Mouse (Mus musculus) gonadal fat pad, adult 2 months (tissue): ENCODE data around the gene Mtrf1l. TPM values are rescaled to one million over a fixed set of nuclear protein-coding genes. Genes with fewer than 3 reads are reported as not detected.

ENCODE experiments used
- DNase-seq: peaks from one replicate; pipeline ENCODE4 v3.0.0-alpha.2; 2012; ENCODE audit warnings: low read depth
- polyA plus RNA-seq: library from polyadenylated mRNA; depleted of rRNA; stranded (reverse); fragments of >200 nt; gene quantifications from 2 replicates; pipeline ENCODE4 v1.2.3, GENCODE M21; 2012; rRNA removed

The Mtrf1l gene
- polyA plus RNA-seq = 2.2 TPM in 2 replicates

DNA sequence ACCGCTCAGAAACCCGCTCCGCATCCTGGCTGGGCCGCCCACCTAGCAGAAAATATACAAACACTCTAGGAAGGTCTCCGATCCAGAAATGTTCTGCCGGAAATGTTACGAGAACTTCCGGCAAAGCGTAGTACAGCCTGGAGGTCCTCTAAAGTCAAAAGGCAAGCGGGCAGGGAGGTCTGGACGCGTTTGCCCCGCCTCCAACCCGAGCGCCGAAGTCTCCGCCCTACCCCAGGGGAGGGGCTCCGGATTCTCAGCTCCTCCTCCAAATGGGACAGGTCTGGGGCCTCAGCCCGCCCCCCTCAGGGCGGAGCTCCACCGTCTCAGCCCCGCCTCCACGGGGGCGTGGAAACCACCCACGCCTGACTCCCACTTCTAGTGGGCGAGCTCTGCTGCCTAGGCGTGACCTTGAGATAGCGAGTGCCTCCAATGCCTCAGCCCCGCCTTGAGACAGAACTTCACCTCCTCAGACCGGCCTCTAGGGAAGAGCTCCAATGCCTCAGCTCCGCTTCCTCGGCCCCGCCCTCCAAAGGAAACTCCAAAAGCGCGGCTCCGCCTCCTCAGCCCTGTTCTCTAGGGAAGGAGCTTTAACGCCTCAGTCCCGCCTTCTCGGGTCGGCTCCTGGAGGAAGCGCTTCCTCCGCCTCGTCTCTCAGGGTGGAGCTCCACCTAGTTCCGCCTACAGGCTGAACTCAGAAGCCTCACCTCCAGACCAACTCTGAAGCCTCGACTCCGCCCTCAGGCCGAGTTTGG is at the start of gene Mtrf1l:
Gene Mtrf1l (minus strand): TSS at position 171 of the 752 bp plus-strand sequence.
- peak; percentile 91 for DNase-seq

DNA sequence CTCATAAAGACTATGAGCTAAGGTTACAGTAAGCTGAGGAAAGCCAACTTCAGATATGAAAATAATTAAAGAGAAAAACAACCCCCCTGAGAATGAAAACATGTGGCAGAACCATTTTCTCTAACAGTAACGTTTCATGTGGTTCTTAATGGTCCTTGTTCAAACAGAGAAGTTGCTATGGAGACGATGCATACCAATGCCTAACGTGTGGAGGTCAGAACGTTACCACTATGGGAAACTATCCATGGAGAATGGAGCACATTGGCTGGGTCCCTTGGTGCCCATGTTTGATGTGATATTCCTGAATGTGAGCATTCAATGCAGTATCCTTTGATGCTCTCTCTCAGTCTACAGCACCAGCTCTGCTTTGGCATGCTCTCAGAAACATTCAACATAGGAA is 47.4 kb upstream of the Mtrf1l start:
- no peak for DNase-seq

DNA sequence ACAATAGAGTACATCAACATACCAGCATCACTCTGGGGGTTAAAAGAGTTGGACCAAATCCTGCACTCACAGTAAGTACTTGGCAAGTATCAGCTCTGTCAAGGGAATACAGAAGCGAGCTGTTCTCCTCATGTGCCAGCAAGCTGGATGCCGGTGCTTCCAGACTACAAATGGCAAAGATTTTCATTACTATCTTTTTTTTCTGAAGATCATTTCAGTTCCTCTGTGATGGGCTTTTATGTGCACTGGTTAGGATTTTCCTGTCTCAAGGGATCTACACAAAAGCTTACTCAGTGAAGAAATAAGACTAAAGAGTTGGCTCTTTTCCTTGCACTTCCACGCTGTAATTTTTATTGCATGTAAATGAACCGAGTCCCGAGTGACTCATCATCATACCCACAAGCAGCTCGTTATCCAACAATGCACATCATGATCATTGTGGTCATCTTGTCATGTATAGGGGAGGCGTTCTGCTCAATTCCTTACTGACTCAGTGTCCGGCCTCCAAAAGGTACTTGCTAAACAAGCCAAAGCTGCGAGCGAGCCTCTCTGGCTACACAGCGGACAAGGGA is 44.4 kb upstream of the Mtrf1l start:
- DNase-seq = no peak

DNA sequence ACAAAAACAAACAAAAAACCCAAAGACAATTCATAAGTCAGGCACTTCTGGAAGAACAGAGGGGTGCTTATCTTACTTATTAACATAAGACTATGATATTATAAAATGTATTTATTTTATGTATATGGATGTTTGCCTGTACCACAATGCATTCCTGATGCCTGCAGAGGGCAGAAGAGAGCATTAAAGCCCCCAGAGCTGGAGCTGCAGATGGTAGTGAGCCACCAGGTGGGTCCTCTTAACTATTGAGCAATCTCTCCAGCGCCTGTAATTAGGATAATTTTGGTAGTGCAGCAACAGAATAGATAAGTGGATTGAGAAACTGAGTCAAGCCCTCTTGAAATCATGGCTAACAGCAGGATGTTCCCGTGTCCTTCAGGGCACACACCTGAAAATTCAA is 42.3 kb upstream of the Mtrf1l start:
- no peak for DNase-seq

DNA sequence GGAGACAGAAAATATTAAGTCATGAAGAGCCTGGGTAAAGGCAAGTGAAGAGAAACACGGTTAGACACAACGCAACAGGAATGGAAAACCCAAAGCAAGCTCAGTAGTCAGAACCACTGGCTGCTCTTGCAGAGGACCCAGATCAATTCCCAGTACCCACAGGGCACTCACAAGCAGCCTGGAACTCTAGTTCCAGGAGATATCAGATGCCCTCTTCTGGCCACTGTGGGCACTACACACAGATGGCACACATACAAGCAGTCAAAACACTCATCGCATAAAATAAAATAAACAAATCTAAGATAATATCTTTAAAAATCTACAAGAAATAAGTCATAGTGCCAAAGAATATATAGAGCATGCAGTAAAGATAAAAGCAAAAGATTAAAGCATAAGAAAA is 39.0 kb upstream of the Mtrf1l start:
- DNase-seq = no peak

DNA sequence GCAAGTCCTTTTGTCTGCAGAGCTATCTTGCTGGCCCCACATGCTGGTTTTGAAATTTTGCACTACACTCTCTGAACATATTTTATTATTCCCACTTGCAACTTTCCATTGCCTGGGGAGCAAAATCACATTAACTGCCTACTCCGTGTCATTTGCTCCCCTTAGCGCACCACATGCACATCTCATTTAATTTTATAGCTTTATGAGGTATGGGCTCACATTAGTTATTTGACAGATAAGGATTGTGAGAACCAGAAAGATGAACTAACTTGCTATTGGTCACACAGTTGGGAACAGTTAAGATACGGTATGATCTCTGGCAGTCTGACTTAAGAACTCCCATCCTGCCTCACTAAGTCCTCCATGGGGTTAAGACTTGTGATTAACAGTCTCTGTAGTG is 37.1 kb upstream of the Mtrf1l start:
- no peak for DNase-seq

DNA sequence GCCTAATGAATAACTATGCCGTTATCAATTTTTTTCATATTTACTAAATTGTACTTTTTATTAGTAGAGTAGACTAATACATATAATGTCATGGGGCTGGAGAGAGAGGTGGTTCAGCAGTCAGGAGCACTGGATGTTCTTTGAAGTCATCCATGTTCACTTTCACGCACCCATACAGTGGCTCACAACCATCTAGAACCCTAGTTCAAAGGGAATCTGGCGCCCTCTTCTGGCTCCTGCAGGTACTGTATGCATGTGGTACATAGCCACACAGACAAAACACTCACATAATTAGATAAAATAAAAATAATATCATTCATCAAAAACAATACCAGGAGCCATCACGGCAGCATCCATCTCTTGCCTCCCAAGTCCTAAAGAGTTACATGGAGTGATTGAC is 36.0 kb upstream of the Mtrf1l start:
- no peak for DNase-seq

DNA sequence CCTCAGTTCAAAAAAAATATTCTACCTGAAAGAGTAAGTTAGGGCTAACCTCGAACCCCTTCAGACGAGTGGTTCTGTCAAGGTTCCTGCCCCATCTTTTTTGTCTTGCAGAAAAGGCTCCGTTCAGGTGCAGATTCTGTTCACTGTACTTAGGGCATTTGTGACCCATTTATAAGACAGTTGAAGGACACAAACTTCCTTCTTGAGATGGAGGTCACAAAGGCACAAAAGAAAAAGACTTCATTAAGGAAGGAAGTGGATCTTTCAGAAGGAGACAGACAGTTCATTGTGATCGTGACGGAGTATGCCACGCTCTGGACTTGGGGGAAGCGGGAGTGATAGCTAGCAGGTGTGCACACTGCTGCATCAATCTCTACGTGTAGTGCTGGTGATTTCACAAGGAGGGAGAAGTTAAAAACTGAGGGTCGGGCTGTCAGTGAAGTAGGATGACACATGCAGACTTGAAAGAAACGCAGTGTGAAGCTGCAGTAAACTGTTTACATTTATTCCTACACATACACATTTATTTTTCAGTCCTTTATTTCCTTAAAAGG is 34.4 kb upstream of the Mtrf1l start:
- DNase-seq = no peak

DNA sequence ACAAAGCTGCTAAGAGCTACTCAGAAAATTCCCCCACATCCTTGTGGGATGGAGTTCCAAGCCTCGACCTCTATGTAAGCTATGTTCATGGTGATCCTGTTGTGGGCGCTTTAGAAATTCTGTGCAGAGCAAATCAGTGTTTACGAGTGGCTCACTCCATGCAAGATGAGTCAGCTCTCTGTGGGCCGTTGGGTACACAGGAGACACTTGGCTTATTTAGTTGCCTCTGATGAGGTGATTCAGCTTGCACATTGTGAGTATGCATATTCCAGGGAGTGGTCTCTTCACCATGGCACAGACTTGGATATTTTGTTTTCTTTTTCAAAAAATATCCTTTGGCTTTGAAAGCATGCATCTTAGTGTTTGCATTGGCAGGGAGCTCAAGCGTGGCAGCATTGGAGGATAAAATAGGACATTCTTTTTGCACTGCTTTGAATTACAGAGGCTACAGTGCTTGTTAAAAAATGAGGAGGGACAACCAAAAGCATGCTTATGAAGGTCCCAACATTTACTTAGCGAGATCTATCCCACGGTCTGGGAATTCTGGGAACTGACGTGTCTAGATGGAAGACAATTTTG is 29.7 kb upstream of the Mtrf1l start:
- DNase-seq = no peak

DNA sequence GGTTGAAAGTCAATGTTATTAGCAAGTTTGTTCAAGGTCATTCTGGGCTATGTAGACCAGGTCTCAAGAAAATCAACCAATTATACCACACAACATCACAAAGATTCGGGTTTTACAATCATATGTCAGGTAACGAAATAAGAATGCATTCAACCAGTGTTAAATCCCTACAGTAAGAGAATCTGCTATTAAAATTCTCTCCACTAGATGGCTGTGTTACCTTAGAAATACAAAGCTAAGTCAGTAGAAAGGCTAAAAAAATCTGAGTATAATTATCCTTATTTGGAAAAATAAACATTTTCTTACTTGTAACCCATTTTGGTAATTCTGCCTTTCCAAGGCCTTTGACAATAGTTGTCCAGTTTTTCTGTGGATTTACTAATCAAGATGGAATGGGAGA is 23.2 kb upstream of the Mtrf1l start:
- no peak for DNase-seq

DNA sequence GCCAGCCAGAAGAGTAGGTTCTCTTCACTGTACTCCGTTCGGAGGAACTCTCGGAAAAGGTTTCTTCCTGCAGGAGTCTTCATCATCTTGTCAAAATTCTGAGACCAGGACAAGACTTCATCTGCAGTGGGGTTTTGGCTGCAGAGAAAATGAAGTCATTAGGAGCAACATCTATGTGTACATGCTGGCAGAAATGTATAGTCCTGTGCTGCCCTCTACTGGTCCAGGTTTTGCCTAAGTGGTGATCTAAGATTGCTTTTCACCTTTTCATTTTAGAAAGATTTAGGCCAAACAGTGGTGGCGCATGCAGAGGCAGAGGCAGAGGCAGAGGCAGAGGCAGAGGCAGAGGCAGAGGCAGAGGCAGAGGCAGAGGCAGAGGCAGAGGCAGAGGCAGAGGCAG is 17.7 kb upstream of the Mtrf1l start:
- DNase-seq = no peak

DNA sequence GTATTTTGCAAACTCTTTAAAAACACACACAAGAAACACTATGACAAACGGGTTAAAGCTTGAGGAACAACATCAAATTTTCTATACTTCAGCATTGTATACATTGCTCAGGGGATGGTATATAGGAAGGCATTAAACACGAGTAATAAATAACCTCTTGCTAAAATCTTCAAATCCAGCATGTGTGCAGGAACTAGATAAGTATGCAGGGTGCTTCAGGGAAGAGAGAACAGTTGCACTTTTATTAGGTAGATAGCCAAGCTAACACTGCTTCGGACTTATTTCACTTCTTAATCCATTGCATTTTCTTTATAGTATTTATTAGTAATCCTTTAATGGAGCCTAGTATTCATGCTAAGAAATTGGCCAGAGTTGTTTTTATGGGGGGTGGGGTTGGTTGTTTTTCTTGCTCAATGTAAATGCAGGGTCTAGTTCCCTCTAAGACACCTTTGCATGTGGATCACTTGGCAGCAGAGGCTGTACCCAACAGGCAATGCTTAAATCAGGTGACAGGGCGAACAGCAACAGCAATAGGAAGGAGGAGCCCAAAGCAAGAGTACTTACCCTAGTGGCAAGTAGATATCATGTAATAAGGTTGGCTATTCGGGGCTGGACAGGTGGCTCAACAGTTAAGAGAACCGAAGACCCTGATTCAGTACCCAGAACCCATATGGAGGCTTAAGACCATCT is 2.8 kb upstream of the Mtrf1l start:
- DNase-seq = no peak

DNA sequence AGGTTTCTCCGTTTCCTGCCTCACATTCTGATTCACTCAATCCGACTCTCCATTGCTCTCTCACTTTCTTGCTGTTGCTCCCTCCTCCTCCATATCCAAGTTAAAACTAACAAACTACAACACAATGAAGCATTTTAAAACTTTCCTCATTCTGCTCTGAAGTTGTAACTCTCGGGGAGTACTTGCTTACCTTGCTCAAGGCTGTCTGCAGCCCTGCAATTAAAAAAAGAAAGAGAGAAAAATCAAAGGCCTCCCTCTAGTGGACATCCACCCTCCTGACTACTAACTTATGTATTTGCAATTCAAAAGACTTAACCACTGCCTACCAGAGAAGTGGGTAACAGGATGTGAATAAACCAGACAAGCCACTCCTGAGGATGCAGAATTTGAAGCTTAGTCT is 1.1 kb upstream of the Mtrf1l start:
- no peak for DNase-seq

DNA sequence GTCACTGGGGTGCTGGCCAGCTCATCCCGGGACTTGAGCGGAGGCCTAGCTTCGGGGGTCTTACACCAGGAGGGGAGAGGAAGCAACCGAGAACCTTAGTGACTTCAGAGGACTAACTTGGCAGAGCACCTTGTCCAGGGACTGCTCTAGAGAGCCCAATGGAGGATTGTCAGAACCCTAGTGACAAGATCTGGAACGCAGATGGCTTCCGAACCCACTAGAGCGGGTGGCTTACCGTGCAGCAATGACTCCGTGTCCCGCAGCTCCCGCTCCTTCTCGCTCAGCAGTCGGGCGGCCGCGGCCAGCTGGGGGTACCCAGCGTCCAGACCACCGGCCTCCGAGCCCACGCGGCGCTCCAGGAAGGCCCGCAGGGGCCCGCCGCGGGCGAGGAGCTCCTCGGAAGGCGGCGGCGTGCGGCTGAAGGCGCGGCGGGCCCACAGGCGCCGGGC is 395 bp downstream of the Mtrf1l start:
- no peak for DNase-seq

DNA sequence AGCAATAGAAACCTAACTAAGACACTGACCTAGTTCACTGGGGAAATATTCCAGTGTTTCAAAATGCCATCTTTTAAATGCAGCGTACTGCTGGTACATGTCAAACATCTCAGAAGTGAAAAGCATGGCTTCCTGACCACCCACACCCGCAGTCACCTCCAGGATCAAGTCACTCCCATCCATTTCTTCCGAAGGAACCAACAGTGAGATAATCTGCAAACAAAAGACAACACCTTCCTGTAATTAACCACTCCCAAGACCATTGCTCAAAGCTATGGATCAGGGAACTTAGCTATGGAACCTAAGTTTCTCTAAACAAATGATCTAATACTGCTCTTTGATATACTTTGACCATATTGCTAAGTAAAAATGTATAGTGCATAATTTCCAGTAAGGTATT is 4.9 kb downstream of the Mtrf1l start:
- DNase-seq = no peak

DNA sequence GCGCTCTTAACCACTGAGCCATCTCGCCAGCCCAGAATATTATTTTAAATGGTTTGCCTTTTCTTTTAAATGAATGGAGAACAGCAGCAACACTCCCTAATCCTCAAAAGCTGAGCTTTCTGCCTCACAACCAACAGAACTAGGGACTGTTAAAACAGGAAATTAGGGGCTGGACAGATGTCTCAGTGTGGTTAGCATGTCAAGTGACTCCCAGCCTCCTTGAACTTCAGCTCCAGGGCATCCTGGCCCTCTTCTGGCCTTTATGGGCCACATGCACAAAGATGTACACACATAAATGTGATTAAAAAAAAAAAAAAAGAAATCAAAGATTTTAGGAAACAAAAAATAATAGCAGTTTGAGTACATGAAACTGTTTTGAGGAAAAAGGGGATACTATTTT is 7.7 kb downstream of the Mtrf1l start:
- DNase-seq = no peak

DNA sequence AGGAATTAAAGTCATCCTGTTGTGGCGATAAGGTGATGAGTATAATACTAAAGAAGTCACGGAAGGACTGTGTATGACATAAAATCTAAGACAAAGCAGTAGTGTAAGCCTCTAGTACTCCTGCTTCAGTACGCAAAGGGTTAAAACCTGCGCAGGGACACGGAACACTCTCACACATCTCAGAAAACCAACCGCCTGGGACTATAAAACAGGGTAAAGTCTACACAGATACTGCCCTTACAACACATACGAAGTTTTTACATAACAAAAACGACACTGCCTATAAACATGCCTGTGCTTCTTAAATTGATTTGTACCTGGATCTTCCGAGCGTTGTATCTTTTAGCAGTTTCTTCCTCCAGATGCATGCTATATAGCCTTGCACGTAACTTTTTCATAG is 10.0 kb downstream of the Mtrf1l start:
- DNase-seq = no peak

DNA sequence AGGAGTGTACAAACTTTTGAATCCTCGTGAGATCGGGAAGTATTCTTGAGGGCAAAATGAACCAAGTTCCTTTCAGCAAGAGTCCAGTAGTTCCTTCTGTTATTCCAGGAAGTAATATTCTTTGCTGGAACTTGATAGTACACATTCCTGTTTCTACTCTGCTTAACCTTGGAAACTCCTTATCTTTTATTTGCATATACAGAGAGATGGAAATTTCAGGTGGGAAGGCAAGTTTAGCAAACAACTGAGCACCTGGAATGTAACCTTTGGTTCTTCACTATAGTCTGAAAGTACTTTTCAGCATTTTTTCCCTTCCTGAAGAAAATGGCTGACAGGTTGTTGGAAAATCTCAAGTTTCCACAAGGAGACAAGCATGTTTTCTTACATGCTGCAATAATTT is 16.0 kb downstream of the Mtrf1l start:
- no peak for DNase-seq

DNA sequence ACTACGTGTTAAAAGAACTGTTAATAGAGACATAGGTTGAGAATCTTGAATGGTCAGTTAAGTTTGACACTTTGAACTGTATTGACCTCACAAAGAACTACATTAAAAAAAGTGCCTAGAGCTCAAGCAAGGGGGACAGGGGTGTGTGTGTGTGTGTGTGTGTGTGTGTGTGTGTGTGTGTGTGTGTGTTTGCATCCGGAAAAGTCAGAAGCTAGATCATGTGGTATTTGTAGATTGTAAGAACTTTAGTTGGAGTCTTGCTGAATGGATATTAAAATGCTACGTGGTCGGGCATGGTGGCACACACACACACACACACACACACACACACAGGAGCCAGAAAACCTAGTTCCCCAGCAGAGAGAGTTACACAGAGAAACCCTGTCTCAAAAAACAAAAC is 16.7 kb downstream of the Mtrf1l start:
- no peak for DNase-seq

DNA sequence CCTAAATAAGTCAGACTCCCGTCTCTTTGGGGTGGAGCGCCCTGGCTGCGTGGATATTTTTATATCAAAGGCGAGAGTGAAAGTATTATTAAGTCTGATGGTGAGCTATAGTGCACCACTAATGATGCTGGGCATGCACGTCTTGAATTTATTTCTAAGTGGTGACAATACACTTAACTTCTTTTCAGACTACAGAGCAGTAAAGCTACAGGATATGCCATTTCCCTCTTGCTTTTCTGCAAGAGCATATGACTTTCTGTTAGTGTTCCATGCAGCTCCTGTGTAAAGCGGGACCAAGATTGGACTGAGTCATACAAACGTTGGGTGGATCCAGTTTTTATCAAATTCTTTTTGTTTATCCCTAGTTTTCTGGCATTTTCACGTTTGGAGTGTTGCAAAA is 17.3 kb downstream of the Mtrf1l start:
- no peak for DNase-seq

DNA sequence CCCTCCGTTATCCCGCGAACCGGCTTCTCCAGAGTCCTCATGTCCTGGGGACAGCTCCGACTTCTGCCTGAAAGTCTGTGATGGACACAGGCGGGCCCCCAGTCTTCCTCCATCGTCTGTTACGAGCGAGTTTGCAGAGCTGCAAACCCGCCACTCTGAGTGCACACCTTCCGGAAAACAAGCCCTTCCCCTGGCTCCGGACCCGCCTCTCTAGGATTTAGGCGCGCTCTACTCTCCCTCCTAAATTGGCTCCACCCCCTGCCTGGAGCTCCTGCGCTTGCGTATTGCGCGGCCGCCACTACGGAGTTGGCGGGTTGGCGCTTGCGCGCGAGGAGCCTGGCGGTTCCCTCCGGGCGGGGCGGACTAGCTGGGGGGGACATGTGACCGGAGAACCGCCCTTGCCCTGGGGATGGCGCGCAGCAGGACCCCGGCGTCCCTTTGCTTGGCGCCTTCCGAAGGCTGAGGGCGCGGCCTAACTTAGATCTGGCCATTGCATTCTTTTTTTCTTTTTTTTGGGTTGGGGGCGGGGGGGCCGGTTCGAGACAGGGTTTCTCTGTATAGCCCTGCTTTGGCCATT is 17.9 kb downstream of the Mtrf1l start:
- peak; percentile 67 for DNase-seq

DNA sequence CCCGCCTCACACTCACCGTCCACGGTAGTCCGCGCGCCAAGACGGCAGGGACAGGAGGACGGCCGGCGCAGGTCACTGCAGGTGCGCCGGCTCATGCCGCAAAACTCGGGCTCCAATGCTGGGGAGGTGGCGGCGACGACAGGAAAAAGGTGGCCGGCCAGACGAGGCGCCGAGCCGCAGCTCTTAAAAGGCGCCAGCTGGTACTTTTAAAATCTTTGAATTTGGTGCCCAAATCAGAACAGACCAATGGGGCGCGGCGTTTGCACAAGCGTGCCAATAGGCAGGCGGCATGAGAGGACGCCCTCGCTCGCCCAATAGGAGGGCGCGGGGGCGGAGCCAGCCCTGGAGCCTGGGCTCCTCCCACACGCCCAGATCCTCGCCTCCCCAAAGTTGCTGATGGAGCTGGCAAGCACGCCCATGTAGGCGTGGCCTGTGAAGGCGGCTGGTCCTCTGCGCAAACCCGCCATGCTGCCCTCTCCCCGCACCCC is 18.4 kb downstream of the Mtrf1l start, which contains the start of gene Fbxo5:
Gene Fbxo5 (minus strand): TSS at position 358 of the 488 bp plus-strand sequence.
- peak; percentile 82 for DNase-seq
